Mouse (Mus musculus) heart, embryonic 10.5 days (tissue): Measurements from ENCODE around the gene Cdk5rap2. TPM values are rescaled to one million over a fixed set of nuclear protein-coding genes. Genes with fewer than 3 reads are reported as not detected.

Experiments used
- DNase-seq: peaks from one replicate; pipeline ENCODE4 v3.0.0-alpha.2; 2017; ENCODE audit warnings: low spot score
- H3K27ac ChIP-seq: fragments of 300-500 bp; sonication (generic); 2 replicates; pipeline ENCODE4 v1.5.1; 2016; ENCODE audit warnings: mild to moderate bottlenecking
- H3K27me3 ChIP-seq: fragments of 300-500 bp; sonication (generic); 2 replicates; pipeline ENCODE4 v1.6.1; 2016; ENCODE audit warnings: mild to moderate bottlenecking; ENCODE audit not compliant: poor library complexity, insufficient read depth, severe bottlenecking
- H3K36me3 ChIP-seq: fragments of 300-500 bp; sonication (generic); 2 replicates; pipeline ENCODE4 v1.6.1; 2016; ENCODE audit warnings: mild to moderate bottlenecking, moderate library complexity
- H3K4me1 ChIP-seq: fragments of 300-500 bp; sonication (generic); 2 replicates; pipeline ENCODE4 v1.6.1; 2016; ENCODE audit warnings: mild to moderate bottlenecking
- H3K4me3 ChIP-seq: fragments of 300-500 bp; sonication (generic); 2 replicates; pipeline ENCODE4 v1.5.1; 2016; ENCODE audit warnings: mild to moderate bottlenecking, moderate library complexity
- H3K9me3 ChIP-seq: fragments of 300-500 bp; sonication (generic); 2 replicates; pipeline ENCODE4 v1.6.1; 2016; ENCODE audit warnings: mild to moderate bottlenecking, moderate library complexity
- WGBS: fragments of 180-500 bp; shearing (Covaris S2); methylation state at CpG from one replicate; pipeline ENCODE4 v1.1.7; 2016; 5-methylcytosine and 5-hydroxymethylcytosine counted together
- polyA plus RNA-seq: library from polyadenylated mRNA; unstranded; fragments of >200 nt; fragmentation: Nextera tagmentation; extraction: Ambion mirVana; gene quantifications from 2 replicates; pipeline ENCODE4 v1.2.1, GENCODE M21; 2016

Gene Cdk5rap2
- polyA plus RNA-seq, 1 experiment from 2014 or later = 17.7 TPM

DNA sequence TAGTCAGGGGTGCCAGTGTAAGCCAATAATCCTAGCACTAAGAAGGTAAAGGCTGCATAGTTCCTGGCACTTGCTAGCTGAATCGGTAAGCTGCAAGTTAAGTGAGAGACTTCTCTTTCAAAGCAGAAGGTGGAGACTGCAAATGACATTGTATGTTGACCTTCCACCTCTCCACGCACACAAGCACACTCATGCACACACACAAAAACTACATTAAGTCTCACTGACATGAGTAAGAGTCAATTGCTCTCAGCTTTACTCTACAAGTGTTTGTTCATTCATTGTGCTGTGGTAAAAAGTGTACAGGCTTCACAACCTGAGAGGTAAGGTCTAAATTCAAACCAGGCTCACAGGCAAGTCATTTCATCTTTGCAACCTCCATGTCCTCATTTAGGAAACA, 15.5 kb downstream of the Cdk5rap2 start:
- Histone ChIP-seq H3K4me3 (no peak overlapping the region), H3K9me3 (no peaks in the 10 kb centered on the region), H3K27ac (no peak overlapping the region), H3K4me1 (no peaks in the 10 kb centered on the region), H3K27me3 (no peaks in the 10 kb centered on the region), H3K36me3 (peaks cover 25% of the 10 kb centered on the region; the same call in 1 of the 2 replicates)
- 90% methylated on average over 2 of the region's 2 CpGs for WGBS
- no peak for DNase-seq

DNA sequence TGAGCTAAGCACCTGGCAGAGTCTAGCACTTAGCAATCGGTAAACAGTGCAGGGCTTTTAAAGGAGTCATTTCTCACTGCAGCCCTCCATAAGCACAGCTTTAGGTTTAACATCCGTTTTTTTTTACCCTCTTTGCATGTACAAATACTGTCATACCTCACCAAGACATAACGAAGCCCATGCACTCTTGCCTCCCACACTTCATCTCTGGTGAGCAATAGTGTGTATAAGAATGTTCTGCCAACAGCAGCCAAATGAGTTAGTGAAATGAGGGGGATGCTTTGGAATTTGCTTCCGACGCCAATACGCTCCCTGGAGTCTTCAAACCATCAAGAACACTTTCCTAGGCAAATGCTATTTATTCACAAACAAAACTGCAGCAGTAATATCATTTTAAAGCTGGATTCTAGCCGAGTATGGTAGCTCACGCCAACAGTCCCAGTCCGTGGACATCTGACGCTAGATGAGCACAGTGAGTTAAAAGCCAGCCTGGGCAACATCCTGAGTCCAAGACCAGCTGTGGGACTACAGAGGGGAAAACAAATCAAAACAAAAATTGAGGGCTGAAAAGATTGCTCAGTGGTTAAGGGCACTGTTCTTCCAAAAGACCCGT, 18.4 kb downstream of the Cdk5rap2 start:
- H3K4me3 ChIP-seq = no peak overlapping the region
- 85% methylated on average over 11 of the region's 11 CpGs for WGBS
- H3K27me3 ChIP-seq = no peaks in the 10 kb centered on the region
- DNase-seq = peak; percentile 22
- H3K9me3 ChIP-seq = no peaks in the 10 kb centered on the region
- no peaks in the 10 kb centered on the region for H3K4me1 ChIP-seq
- no peak overlapping the region for H3K27ac ChIP-seq
- H3K36me3 ChIP-seq = peaks cover 20% of the 10 kb centered on the region; the same call in 1 of the 2 replicates

DNA sequence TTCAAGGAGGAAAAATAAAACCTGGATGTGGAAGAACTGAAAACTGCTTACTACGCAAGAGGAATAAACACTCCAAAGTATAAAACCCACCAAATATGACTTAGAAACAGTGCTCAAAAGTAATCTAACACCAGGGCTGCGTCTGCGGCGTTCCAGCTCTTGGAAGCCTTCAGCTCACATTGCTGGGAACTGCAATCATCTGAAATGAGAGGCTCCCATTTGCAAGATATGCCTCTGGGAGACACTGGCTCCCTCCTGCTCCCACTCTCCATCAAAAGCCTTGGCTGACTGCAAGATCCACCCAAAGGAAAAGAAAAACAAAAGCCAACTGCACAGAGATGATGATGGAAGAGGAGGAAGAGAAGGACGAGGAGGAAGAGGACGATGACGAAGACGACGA, 19.2 kb downstream of the Cdk5rap2 start:
- no peak for DNase-seq
- no peaks in the 10 kb centered on the region for H3K27me3 ChIP-seq
- whole genome bisulfite sequencing = 88% methylated on average over 9 of the region's 9 CpGs
- no peaks in the 10 kb centered on the region for H3K9me3 ChIP-seq
- no peak overlapping the region for H3K27ac ChIP-seq
- no peaks in the 10 kb centered on the region for H3K4me1 ChIP-seq
- no peak overlapping the region for H3K4me3 ChIP-seq
- H3K36me3 ChIP-seq = peaks cover 20% of the 10 kb centered on the region; the same call in 1 of the 2 replicates

DNA sequence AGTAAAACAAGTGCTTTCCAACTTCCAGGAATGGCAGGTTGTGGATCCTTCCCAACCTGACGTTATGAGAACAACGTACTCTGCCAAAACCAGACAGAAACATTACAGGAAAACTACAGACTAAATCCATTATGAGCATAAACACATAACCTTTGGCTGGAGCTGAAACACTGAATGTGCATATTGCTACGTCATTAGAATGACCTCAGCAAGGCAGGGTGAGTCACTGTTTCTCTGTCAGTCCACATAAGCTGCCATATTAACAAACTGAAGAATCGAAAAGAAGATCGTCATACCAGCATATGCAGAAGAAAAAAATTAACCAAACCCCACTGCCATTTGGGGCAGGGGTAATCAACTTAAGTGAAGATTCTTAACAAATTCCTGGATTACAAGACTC, 24.0 kb downstream of the Cdk5rap2 start:
- DNase-seq = no peak
- peaks cover 9% of the 10 kb centered on the region; the same call in 1 of the 2 replicates for H3K36me3 ChIP-seq
- no peak overlapping the region for H3K4me3 ChIP-seq
- H3K27me3 ChIP-seq = no peaks in the 10 kb centered on the region
- 90% methylated on average over 5 of the region's 5 CpGs for WGBS
- H3K9me3 ChIP-seq = no peaks in the 10 kb centered on the region
- H3K27ac ChIP-seq = no peak overlapping the region
- H3K4me1 ChIP-seq = no peaks in the 10 kb centered on the region

DNA sequence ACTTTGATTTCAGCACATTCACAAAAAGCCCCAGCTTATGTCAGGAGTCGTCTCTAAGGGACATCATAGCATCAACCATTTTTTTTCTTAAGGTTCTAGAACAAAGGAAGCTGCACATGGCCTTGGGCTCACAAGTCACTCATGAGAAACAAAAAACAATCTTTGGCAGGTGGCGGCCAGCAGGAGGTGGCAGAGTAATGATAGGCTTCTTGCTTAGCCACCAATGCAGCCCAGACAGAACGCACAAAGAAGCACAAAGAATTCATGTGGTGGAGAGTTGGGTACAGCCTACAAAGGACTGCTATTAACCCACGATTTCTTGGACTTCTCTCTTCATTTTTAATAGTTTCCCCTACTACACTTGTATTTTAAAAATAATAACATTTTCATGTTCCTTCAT, 32.9 kb downstream of the Cdk5rap2 start:
- H3K9me3 ChIP-seq = no peaks in the 10 kb centered on the region
- no peak overlapping the region for H3K27ac ChIP-seq
- no peak for DNase-seq
- H3K4me1 ChIP-seq = no peaks in the 10 kb centered on the region
- no peaks in the 10 kb centered on the region for H3K27me3 ChIP-seq
- H3K4me3 ChIP-seq = no peak overlapping the region
- H3K36me3 ChIP-seq = peaks cover 33% of the 10 kb centered on the region
- 86% methylated on average over 4 of the region's 4 CpGs for WGBS

DNA sequence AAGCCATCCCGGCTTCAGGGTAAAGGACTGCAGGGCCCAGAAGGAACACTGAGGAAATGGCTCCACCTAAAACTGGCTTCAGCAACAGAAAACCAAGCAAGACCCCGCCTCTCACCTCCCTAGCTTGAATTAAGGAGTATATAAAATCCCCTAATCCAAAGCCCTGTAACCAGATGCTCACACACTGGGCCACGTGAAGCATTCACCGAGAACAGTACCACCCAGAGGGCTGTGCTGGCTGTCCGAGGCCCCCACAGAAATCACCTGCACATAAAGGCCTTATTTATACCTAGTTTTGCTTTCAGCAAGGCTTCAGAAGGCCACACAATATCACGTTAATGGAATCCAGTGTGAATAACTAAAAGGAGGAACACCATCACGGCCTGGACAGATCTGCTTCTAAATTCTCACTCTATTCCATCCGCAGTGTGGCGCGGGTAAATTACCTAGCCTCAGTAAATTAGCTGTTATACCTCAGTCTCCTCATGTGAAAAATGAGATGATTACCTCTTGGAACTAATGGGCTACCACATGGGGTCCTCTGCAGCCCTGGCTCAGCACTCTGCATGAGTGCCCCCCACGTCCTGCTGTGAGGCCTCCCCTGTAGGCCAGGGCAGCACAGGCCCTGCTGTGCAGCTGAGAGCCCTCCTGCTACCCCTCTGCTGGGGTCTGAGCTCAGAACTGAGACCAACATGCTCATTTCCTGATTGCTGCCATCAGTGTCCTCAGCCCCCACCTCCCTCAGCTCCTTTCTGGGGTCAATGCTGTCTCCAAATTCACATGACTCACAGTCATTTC, 45.0 kb downstream of the Cdk5rap2 start:
- peaks cover 26% of the 10 kb centered on the region; the same call in 1 of the 2 replicates for H3K36me3 ChIP-seq
- no peak overlapping the region for H3K27ac ChIP-seq
- H3K4me1 ChIP-seq = no peaks in the 10 kb centered on the region; the same call in 1 of the 2 replicates
- H3K4me3 ChIP-seq = no peak overlapping the region
- no peak for DNase-seq
- WGBS = 82% methylated on average over 11 of the region's 11 CpGs
- no peaks in the 10 kb centered on the region for H3K9me3 ChIP-seq
- H3K27me3 ChIP-seq = no peaks in the 10 kb centered on the region

DNA sequence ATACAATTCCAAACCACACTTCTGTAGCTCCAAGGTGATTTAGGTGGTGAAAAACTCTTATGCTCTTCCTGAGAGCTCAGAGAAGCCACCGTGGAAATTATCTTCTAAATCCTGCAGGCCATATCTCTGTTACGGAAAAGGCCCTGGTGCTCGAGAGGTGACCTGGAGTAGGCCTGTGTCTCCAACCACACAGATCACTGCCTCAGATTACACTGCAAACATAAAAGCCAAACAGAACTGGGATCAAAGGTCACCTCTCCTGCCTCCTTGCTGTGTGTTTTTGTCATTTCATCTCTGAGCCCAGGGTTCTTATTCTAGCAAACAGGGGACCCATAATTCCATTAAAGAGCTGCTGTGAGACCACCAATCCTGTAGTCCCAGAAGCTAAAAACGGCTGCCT, 48.9 kb downstream of the Cdk5rap2 start:
- no peak overlapping the region for H3K27ac ChIP-seq
- no peak overlapping the region for H3K4me3 ChIP-seq
- H3K9me3 ChIP-seq = no peaks in the 10 kb centered on the region
- H3K27me3 ChIP-seq = no peaks in the 10 kb centered on the region
- H3K36me3 ChIP-seq = peaks cover 49% of the 10 kb centered on the region
- WGBS = 51% methylated on average over 4 of the region's 4 CpGs
- no peaks in the 10 kb centered on the region; the same call in 1 of the 2 replicates for H3K4me1 ChIP-seq
- no peak for DNase-seq

DNA sequence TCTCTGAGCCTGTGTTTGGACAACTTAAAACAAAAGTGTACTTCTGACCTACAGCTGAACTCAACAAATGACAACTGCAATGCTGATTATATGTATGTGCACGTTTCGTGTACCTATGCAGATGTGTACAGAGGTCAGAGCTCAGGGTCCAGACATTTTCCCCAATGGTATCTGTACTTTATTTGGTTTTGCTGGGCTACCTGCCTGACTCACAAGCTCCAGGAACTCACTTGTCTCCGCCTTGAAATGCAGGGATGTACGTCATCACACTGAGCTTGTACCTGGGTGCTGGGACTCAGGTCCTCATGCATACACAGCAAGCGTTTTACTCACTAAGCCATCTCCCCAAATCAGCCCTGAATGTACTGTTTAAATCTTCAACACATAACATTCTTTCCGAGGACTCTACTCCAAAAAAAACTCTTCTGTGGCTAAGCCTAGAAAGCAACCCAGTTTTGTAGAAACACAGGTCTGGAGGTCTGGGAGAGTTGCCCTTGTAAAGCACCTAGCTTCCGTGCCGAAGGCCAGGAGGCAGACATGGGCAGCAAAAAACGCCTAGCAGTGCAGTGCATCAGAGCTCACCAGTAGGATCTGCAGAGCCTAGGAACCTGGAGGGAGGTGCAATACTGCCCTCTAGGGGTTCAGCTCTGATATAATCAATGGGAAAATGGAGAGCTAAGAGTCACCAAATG, 54.4 kb downstream of the Cdk5rap2 start:
- Histone ChIP-seq H3K4me3 (no peak overlapping the region), H3K27me3 (no peaks in the 10 kb centered on the region), H3K9me3 (no peaks in the 10 kb centered on the region), H3K36me3 (peaks cover 61% of the 10 kb centered on the region), H3K27ac (no peak overlapping the region), H3K4me1 (no peaks in the 10 kb centered on the region)
- DNase-seq = no peak
- WGBS = 76% methylated on average over 9 of the region's 9 CpGs

DNA sequence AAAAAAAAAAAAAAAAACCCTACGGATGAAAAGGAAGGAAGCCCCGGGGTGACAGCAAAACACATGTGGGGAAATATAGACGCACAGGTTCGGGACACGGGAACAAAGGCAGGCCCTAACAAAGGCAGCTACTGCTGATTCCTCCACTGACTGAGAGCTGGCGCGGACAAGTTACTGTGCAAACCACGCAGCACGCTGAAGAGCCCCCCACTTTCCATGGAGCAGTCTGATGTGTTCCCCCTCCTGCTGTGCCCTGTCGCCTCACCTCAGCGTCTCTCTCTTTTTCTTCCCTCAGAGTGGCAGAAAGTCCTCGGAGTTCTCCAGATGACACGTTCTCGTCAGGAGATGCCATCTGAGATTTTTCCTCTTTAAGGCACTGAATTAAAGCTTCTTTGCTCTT, 55.8 kb downstream of the Cdk5rap2 start:
- H3K27me3 ChIP-seq = no peaks in the 10 kb centered on the region
- no peaks in the 10 kb centered on the region for H3K9me3 ChIP-seq
- no peak for DNase-seq
- no peaks in the 10 kb centered on the region for H3K4me1 ChIP-seq
- H3K4me3 ChIP-seq = no peak overlapping the region
- peaks cover 55% of the 10 kb centered on the region for H3K36me3 ChIP-seq
- 93% methylated on average over 14 of the region's 14 CpGs for WGBS
- no peak overlapping the region for H3K27ac ChIP-seq

DNA sequence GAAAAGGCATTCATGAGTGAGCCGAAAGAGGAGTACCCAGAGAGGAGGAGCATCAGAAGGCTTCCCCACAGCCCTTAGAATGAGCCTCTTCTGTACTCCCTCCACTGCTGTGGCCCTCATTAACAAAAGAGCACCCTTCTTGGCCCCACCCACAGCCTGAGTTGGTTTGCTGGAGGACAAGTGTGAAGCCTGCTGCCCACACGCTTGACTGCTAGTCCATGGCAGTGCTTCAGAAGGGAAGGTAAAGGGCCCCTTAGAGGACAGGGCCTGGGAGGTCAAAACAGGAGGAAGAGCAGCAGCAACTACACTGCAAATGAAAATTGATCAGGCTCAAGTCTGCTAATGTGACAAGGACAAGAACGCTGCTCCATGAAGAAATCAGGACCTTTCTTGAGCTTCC, 56.6 kb downstream of the Cdk5rap2 start:
- Histone ChIP-seq H3K36me3 (peaks cover 54% of the 10 kb centered on the region), H3K4me3 (no peak overlapping the region), H3K4me1 (no peaks in the 10 kb centered on the region), H3K9me3 (no peaks in the 10 kb centered on the region), H3K27ac (no peak overlapping the region), H3K27me3 (no peaks in the 10 kb centered on the region)
- WGBS = 84% methylated on average over 3 of the region's 3 CpGs
- no peak for DNase-seq

DNA sequence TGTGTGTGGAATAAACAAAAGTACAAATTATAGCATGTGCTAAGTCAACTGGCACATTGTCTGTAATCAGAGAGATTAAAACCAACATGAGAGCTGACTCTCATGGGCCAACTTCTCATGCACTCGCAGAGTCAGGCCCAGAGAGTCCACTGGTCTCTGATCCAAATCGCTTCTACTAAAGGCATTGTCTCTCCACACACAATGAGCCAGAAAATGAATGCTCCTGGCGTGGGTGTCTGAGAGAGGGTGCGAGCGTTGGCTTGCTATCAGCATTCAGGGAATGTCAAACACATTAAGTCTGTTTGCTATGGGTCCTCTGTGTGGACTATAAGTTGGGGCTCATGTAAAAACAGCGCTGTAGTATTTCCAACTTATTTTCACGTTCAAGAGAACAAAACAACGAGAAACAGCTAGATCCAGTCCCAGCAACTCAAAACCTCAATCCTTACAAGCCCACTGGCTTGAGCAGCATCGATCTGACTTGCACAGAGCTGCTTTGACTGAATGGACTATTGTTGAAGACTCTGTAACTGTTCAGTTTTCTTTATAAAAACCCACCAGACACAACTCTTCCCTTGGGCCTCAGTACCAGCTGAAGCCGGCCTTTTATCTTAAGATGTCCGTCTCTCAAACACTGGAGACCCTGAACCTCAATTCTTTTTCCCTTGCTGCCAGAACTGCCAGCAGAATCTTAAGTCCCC, 74.6 kb downstream of the Cdk5rap2 start:
- Histone ChIP-seq H3K27me3 (no peaks in the 10 kb centered on the region), H3K27ac (no peak overlapping the region), H3K36me3 (peaks cover 12% of the 10 kb centered on the region), H3K4me3 (no peak overlapping the region), H3K9me3 (no peaks in the 10 kb centered on the region), H3K4me1 (no peaks in the 10 kb centered on the region)
- DNase-seq = no peak
- 83% methylated on average over 11 of the region's 11 CpGs for WGBS

DNA sequence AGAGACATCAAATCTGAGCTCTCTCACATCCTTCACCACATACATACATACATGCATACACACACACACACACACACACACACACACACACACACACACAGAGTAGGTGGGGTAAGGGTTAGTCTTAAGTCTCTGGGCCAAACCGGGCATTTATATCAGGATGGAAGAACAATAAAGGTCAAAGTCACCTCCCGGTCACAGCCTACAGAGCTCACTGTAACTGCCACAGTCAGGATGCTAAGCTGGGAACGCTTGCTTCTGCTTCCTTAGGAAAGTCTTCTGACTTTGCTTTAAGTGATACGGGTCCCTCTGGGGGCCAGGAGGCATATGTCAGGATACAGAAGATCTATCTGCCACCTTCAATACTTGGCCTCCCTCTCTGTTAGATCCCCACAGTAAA, 75.2 kb downstream of the Cdk5rap2 start:
- H3K36me3 ChIP-seq = peaks cover 12% of the 10 kb centered on the region

More for the DNA sequence above, 75.2 kb downstream of the Cdk5rap2 start:
- Histone ChIP-seq H3K27me3 (no peaks in the 10 kb centered on the region), H3K4me1 (no peaks in the 10 kb centered on the region), H3K27ac (no peak overlapping the region), H3K4me3 (no peak overlapping the region), H3K9me3 (no peaks in the 10 kb centered on the region)
- no peak for DNase-seq
- WGBS = 78% methylated on average over 4 of the region's 4 CpGs
